Mouse (Mus musculus) forebrain, embryonic 10.5 days (tissue): ENCODE measurements around the gene Wt1. TPM values are rescaled to one million over a fixed set of nuclear protein-coding genes. Genes with fewer than 3 reads are reported as not detected.

Source experiments
- DNase-seq: peaks from one replicate; pipeline ENCODE4 v3.0.0-alpha.2; 2017; ENCODE audit warnings: low spot score; ENCODE audit errors: extremely low spot score
- H3K27ac ChIP-seq: fragments of 300-500 bp; sonication (generic); 2 replicates; pipeline ENCODE4 v1.5.1; 2016; ENCODE audit warnings: mild to moderate bottlenecking
- H3K27me3 ChIP-seq: fragments of 300-500 bp; sonication (generic); 2 replicates; pipeline ENCODE4 v1.6.1; 2016; ENCODE audit warnings: mild to moderate bottlenecking; ENCODE audit not compliant: poor library complexity, severe bottlenecking
- H3K36me3 ChIP-seq: fragments of 300-500 bp; sonication (generic); replicated peaks from 2 replicates; pipeline ENCODE4 v1.6.1; 2016; ENCODE audit warnings: mild to moderate bottlenecking, moderate library complexity
- H3K4me1 ChIP-seq: fragments of 300-500 bp; sonication (generic); 2 replicates; pipeline ENCODE4 v1.6.1; 2016
- H3K4me3 ChIP-seq: fragments of 300-500 bp; sonication (generic); 2 replicates; pipeline ENCODE4 v1.5.1; 2016; ENCODE audit warnings: mild to moderate bottlenecking, moderate library complexity
- H3K9me3 ChIP-seq: fragments of 300-500 bp; sonication (generic); 2 replicates; pipeline ENCODE4 v1.6.1; 2016; ENCODE audit warnings: mild to moderate bottlenecking, moderate library complexity
- WGBS: fragments of 180-500 bp; shearing (Covaris S2); methylation state at CpG from one replicate; pipeline ENCODE4 v1.1.7; 2016; 5-methylcytosine and 5-hydroxymethylcytosine counted together
- polyA plus RNA-seq: library from polyadenylated mRNA; unstranded; fragments of >200 nt; fragmentation: Nextera tagmentation; extraction: Ambion mirVana; gene quantifications from 2 replicates; pipeline ENCODE4 v1.2.1, GENCODE M21; 2016

Gene Wt1
- polyA plus RNA-seq, 1 experiment from 2014 or later, result 0.12 TPM

- Histone ChIP-seq H3K4me3 (no peak overlapping the region), H3K27me3 (no peaks in the 10 kb centered on the region), H3K27ac (no peak overlapping the region), H3K9me3 (no peaks in the 10 kb centered on the region), H3K4me1 (peaks cover 5% of the 10 kb centered on the region; the same call in 1 of the 2 replicates), H3K36me3 (no peaks in the 10 kb centered on the region)
- no peak for DNase-seq
- 74% methylated on average over 7 of the region's 7 CpGs for WGBS
Observed at GRCm38 (mm10) chr2:105100541-105100940, 25.8 kb upstream of the Wt1 start.

DNA sequence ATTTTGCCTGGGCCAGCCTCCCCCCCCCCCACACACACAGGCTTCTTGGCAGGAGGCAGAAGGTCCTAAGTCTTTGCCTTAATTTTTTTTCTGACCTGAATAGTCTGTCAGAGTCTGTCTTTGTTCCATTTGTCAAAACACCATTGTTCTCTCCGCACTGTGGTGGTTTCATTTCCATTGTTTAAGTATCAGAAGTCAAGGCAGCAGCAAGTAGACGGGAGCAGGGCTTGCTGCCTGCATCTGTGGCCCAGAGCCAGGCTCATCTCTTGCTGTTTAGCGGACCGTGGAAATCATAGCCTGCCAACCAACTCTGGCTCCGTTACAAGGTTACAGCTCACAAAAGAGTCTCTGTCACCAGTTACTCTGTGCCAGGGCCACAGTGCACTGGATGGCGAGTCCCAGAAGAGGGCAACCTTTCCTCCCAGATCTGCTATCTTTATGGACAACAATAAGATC, 17.6 kb upstream of the Wt1 start:
- no peaks in the 10 kb centered on the region for H3K9me3 ChIP-seq
- WGBS, result 13% methylated on average over 6 of the region's 6 CpGs
- DNase-seq, result peak; percentile 18
- no peaks in the 10 kb centered on the region for H3K36me3 ChIP-seq
- H3K27me3 ChIP-seq, result peaks cover 41% of the 10 kb centered on the region
- H3K27ac ChIP-seq, result no peak overlapping the region
- H3K4me3 ChIP-seq, result no peak overlapping the region
- peaks cover 13% of the 10 kb centered on the region for H3K4me1 ChIP-seq

GRCm38 (mm10) chr2:105114074-105114473, 12.3 kb upstream of the Wt1 start:
- H3K9me3 ChIP-seq, result no peaks in the 10 kb centered on the region
- DNase-seq, result no peak
- no peak overlapping the region for H3K27ac ChIP-seq
- no peak overlapping the region for H3K4me3 ChIP-seq
- H3K36me3 ChIP-seq, result no peaks in the 10 kb centered on the region
- 11% methylated on average over 9 of the region's 9 CpGs for WGBS
- H3K4me1 ChIP-seq, result peaks cover 18% of the 10 kb centered on the region
- H3K27me3 ChIP-seq, result peaks cover 87% of the 10 kb centered on the region

GRCm38 (mm10) chr2:105117669-105118068, 8.7 kb upstream of the Wt1 start:
- no peak for DNase-seq
- 81% methylated on average over 8 of the region's 8 CpGs for WGBS
- no peaks in the 10 kb centered on the region for H3K36me3 ChIP-seq
- H3K9me3 ChIP-seq, result no peaks in the 10 kb centered on the region
- no peak overlapping the region for H3K27ac ChIP-seq
- H3K4me1 ChIP-seq, result peaks cover 19% of the 10 kb centered on the region
- H3K27me3 ChIP-seq, result peaks cover 96% of the 10 kb centered on the region
- H3K4me3 ChIP-seq, result no peak overlapping the region

- Histone ChIP-seq H3K4me1 (peaks cover 31% of the 10 kb centered on the region), H3K27ac (no peak overlapping the region), H3K27me3 (peaks cover 99% of the 10 kb centered on the region), H3K9me3 (no peaks in the 10 kb centered on the region), H3K4me3 (no peak overlapping the region), H3K36me3 (no peaks in the 10 kb centered on the region)
- DNase-seq, result peak; percentile 33
- 1% methylated on average over 8 of the region's 8 CpGs for WGBS
Observed at GRCm38 (mm10) chr2:105122216-105122615, 4.1 kb upstream of the Wt1 start.

DNA sequence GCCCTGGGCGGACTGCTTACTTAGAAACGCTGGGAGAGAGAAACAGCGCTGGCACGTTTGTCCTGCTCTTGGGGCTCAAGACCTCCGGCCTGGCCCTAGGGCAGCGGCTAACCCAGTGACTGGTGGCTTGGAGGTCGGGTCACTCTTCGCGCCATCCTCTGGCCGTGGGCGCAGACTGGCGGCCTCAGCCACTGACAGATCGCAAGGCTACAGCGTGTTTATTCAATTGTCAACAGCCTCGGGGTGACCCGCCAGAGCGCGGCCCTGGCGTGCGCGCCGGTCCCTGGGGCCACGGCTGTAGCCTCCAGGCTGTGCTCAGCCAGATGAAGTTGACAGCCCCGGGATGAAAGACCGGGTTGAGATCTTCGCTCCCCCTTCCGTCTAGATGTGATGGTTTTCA, 3.4 kb upstream of the Wt1 start:
- WGBS, result under 1% methylated on average over 27 of the region's 27 CpGs
- peak overlapping the region; percentile 38 for H3K4me3 ChIP-seq
- no peak overlapping the region for H3K27ac ChIP-seq
- peaks cover 99% of the 10 kb centered on the region for H3K27me3 ChIP-seq
- no peaks in the 10 kb centered on the region for H3K9me3 ChIP-seq
- H3K36me3 ChIP-seq, result no peaks in the 10 kb centered on the region
- peak; percentile 51 for DNase-seq
- peaks cover 37% of the 10 kb centered on the region for H3K4me1 ChIP-seq

- no peak for DNase-seq
- Histone ChIP-seq H3K36me3 (no peaks in the 10 kb centered on the region), H3K27ac (no peak overlapping the region), H3K4me3 (no peak overlapping the region), H3K27me3 (peaks cover 100% of the 10 kb centered on the region), H3K9me3 (no peaks in the 10 kb centered on the region), H3K4me1 (peaks cover 39% of the 10 kb centered on the region)
- 2% methylated on average over 8 of the region's 8 CpGs for WGBS
Observed at GRCm38 (mm10) chr2:105123431-105123830, 2.9 kb upstream of the Wt1 start.

DNA sequence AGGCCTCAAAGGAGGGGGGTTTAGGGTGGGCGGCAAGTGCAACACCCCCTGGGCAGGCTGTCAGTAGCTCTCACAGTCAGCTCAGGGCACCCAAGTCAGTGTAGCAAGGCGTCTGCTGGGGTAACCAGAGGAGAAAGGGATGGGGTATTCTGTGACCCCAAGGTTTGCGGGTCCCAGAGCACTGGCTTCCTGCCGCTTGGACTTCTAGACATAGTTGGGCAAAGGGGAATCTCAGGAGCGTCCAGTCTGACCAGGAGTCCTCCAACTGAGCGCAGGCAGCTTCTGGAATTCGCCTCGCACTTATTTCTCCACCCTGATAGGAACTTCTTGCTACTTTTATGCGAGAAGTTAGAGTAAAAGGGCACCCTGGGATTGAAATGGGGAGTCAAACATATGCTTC, 2.4 kb upstream of the Wt1 start:
- H3K27ac ChIP-seq, result no peak overlapping the region
- DNase-seq, result peak; percentile 32
- no peak overlapping the region for H3K4me3 ChIP-seq
- H3K4me1 ChIP-seq, result peaks cover 39% of the 10 kb centered on the region
- H3K27me3 ChIP-seq, result peaks cover 100% of the 10 kb centered on the region
- H3K36me3 ChIP-seq, result no peaks in the 10 kb centered on the region
- under 1% methylated on average over 9 of the region's 9 CpGs for WGBS
- H3K9me3 ChIP-seq, result no peaks in the 10 kb centered on the region

- Histone ChIP-seq H3K9me3 (no peaks in the 10 kb centered on the region), H3K27me3 (peaks cover 100% of the 10 kb centered on the region), H3K4me3 (no peak overlapping the region), H3K36me3 (no peaks in the 10 kb centered on the region), H3K27ac (no peak overlapping the region), H3K4me1 (peaks cover 39% of the 10 kb centered on the region)
- WGBS, result 0% methylated on average over 7 of the region's 7 CpGs
- DNase-seq, result no peak
Observed at GRCm38 (mm10) chr2:105124391-105124790, 1.9 kb upstream of the Wt1 start.

- H3K9me3 ChIP-seq, result no peaks in the 10 kb centered on the region
- H3K27me3 ChIP-seq, result peaks cover 100% of the 10 kb centered on the region
- H3K27ac ChIP-seq, result no peak overlapping the region
- H3K4me3 ChIP-seq, result no peak overlapping the region
- H3K36me3 ChIP-seq, result no peaks in the 10 kb centered on the region
- DNase-seq, result no peak
- WGBS, result under 1% methylated on average over 8 of the region's 8 CpGs
- H3K4me1 ChIP-seq, result peaks cover 40% of the 10 kb centered on the region
Observed at GRCm38 (mm10) chr2:105125205-105125604, 1.1 kb upstream of the Wt1 start.

DNA sequence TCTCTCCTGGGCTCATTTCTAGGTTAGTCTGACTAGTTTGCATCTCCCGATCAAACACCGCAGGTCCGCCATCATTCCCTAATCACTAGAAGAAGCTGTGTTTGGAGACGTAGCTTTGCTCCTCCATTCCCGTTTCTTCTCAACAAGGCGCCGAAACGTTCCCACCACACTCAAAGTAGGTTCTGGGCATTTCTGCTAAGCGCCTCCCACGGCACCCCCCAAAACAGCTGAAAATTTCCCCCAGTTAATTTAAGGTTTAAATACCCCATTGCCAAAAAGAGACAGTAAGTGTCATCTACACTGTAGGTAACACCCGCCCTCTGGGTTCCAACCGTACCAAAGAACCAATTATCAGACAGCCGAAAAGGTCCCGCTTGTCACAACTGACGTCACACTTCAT, 688 bp upstream of the Wt1 start:
- WGBS, result 1% methylated on average over 15 of the region's 15 CpGs
- peak; percentile 32 for DNase-seq

DNA sequence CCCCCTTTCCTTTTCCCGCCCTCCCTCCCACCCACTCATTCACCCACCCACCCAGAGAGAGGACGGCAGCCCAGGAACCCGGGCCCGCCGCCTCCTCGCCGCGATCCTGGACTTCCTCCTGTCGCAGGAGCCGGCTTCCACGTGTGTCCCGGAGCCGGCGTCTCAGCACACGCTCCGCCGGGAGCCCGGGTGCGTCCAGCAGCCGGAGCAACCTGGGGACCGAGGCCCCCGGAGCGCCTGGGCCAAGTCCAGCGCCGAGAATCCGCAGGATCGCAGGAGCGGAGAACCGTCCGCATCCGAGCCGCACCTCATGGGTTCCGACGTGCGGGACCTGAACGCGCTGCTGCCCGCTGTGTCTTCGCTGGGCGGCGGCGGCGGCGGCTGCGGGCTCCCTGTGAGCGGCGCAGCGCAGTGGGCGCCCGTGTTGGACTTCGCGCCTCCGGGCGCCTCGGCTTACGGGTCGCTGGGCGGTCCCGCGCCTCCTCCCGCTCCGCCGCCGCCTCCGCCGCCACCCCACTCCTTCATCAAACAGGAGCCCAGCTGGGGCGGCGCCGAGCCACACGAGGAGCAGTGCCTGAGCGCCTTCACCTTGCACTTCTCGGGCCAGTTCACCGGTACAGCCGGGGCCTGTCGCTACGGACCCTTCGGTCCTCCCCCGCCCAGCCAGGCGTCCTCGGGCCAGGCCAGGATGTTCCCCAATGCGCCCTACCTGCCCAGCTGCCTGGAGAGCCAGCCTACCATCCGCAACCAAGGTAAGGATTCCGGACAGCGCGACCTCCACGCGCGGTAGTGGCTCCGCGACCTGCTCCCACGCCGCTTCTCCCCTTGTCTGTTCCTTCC, 582 bp downstream of the Wt1 start:
- Histone ChIP-seq H3K4me1 (peaks cover 47% of the 10 kb centered on the region), H3K27ac (no peak overlapping the region), H3K27me3 (peaks cover 100% of the 10 kb centered on the region), H3K9me3 (no peaks in the 10 kb centered on the region), H3K36me3 (no peaks in the 10 kb centered on the region), H3K4me3 (peak overlapping the region; percentile 38)
- WGBS, result under 1% methylated on average over 92 of the region's 92 CpGs
- no peak for DNase-seq

More for the DNA sequence above, 688 bp upstream of the Wt1 start:
- Histone ChIP-seq H3K36me3 (no peaks in the 10 kb centered on the region), H3K9me3 (no peaks in the 10 kb centered on the region), H3K27ac (no peak overlapping the region), H3K4me1 (peaks cover 44% of the 10 kb centered on the region), H3K4me3 (no peak overlapping the region), H3K27me3 (peaks cover 100% of the 10 kb centered on the region)
